Mouse (Mus musculus): ENCODE results near the gene Mrpl36. TPM values are rescaled to one million over a fixed set of nuclear protein-coding genes. Genes with fewer than 3 reads are reported as not detected.
A peak's percentile ranks its signal among the peaks of the same experiment; 100 is the strongest.

Mrpl36 gene
- polyA plus RNA-seq, 1 experiment, result 94.7 TPM

DNA sequence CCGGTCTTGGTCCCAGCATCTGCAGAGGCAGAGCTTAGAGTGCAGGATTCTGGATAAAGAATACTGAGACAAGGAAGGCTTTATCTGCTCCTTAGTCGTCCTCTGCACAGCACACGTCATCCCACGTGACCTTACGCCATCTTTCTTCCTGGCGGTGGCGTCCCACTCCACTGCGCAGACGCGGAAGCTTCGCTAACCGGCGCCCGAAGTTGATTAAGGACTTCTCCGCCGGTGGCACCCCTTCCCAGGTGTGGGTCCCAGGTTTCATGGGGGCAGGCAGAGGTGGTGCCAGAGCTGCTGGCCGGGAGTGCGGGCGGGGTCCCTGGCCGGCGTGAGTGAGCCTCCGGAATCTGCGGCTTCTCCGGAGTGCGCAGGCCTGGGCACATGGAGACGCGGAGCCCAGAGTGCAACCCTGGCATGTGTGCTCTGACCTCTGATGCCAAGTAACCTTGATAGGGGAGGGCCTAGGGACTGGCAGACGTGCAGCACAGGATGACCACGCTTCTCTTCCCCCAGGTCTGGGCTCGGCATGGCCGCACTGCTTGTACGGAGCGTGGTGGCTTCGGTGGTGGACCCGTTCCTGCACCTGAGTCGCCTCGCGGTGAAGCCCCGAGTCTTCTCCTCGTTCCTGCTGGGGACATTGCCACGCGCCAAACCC is 2.7 kb downstream of the Mrpl36 start:
- Histone ChIP-seq H3K79me3 (ENCODE audit: low read depth) (peaks cover 7% of the 10 kb centered on the region), H3K27me3 (ENCODE audit: control insufficient read depth, insufficient read depth, insufficient read length) (no peaks in the 10 kb centered on the region), H3K4me3 (ENCODE audit: insufficient read depth, poor library complexity, severe bottlenecking) (peak overlapping the region; percentile 63), H3ac (ENCODE audit: control insufficient read depth, insufficient read length, low read depth) (peak overlapping the region; percentile 96), H3K36me3 (ENCODE audit: control insufficient read depth, insufficient read depth) (no peaks in the 10 kb centered on the region), H3K79me2 (ENCODE audit: control insufficient read depth, insufficient read depth) (peaks cover 32% of the 10 kb centered on the region)
- TF ChIP-seq CEBPB (IDR thresholded peaks at IDR 0.05; ENCODE audit: low read depth) (no peak), CTCF (IDR thresholded peaks at IDR 0.05; ENCODE audit: control insufficient read depth, insufficient read depth, insufficient read length) (no peak), MAX (IDR thresholded peaks at IDR 0.05) (peak; percentile 81), MYOG (IDR thresholded peaks at IDR 0.05; ENCODE audit: control insufficient read depth, extremely low read depth, insufficient read length) (no peak), FOSL1 (IDR thresholded peaks at IDR 0.05; ENCODE audit: insufficient read depth, low read length, poor library complexity, severe bottlenecking) (no peak), USF1 (IDR thresholded peaks at IDR 0.05; ENCODE audit: low read depth) (peak; percentile 96), MYOD1 (IDR thresholded peaks at IDR 0.05; ENCODE audit: control insufficient read depth, insufficient read length, low read depth) (no peak)

- no peaks in the 10 kb centered on the region for H3K36me3 ChIP-seq (ENCODE audit: control insufficient read depth, insufficient read depth)
- no peak overlapping the region for H3ac ChIP-seq (ENCODE audit: control insufficient read depth, insufficient read length, low read depth)
- H3K79me2 ChIP-seq (ENCODE audit: control insufficient read depth, insufficient read depth), result peaks cover 25% of the 10 kb centered on the region
- H3K79me3 ChIP-seq (ENCODE audit: low read depth), result peaks cover 4% of the 10 kb centered on the region
- no peaks in the 10 kb centered on the region for H3K27me3 ChIP-seq (ENCODE audit: control insufficient read depth, insufficient read depth, insufficient read length)
- TF ChIP-seq CEBPB (IDR thresholded peaks at IDR 0.05; ENCODE audit: low read depth), result no peak
- no peak for TF ChIP-seq MAX (IDR thresholded peaks at IDR 0.05)
- TF ChIP-seq USF1 (IDR thresholded peaks at IDR 0.05; ENCODE audit: low read depth), result no peak
- no peak for TF ChIP-seq CTCF (IDR thresholded peaks at IDR 0.05; ENCODE audit: control insufficient read depth, insufficient read depth, insufficient read length)
- TF ChIP-seq MYOG (IDR thresholded peaks at IDR 0.05; ENCODE audit: control insufficient read depth, extremely low read depth, insufficient read length), result no peak
- TF ChIP-seq MYOD1 (IDR thresholded peaks at IDR 0.05; ENCODE audit: control insufficient read depth, insufficient read length, low read depth), result no peak
- no peak for TF ChIP-seq FOSL1 (IDR thresholded peaks at IDR 0.05; ENCODE audit: insufficient read depth, low read length, poor library complexity, severe bottlenecking)
- peak overlapping the region; percentile 63 for H3K4me3 ChIP-seq (ENCODE audit: insufficient read depth, poor library complexity, severe bottlenecking)
Observed at GRCm38 (mm10) chr13:73331736-73332135, 3.4 kb downstream of the Mrpl36 start.

DNA sequence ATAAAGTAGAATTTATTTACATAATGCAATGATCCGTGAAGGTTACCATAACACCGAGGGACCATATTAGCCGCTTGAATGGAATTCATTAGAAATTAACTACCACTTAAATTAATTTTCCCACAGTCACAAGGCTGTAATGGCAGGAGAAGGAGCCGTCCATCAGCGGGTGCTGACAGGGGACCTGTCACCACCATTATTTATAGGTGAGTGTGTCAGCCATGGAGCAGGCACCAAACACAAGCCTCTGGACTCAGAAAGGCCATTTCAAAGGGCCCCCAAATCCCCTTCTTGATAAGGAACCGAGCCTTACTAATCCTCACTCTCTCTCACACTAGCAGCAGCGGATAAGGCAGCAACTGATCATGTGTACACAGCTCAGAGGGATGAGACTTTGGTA is 8.4 kb downstream of the Mrpl36 start:
- no peak overlapping the region for H3ac ChIP-seq (ENCODE audit: control insufficient read depth, insufficient read length, low read depth)
- H3K36me3 ChIP-seq (ENCODE audit: control insufficient read depth, insufficient read depth), result no peaks in the 10 kb centered on the region
- no peaks in the 10 kb centered on the region for H3K27me3 ChIP-seq (ENCODE audit: control insufficient read depth, insufficient read depth, insufficient read length)
- H3K79me2 ChIP-seq (ENCODE audit: control insufficient read depth, insufficient read depth), result peaks cover 1% of the 10 kb centered on the region
- H3K4me3 ChIP-seq (ENCODE audit: insufficient read depth, poor library complexity, severe bottlenecking), result no peak overlapping the region
- no peak for TF ChIP-seq CTCF (IDR thresholded peaks at IDR 0.05; ENCODE audit: control insufficient read depth, insufficient read depth, insufficient read length)
- TF ChIP-seq USF1 (IDR thresholded peaks at IDR 0.05; ENCODE audit: low read depth), result no peak
- no peaks in the 10 kb centered on the region for H3K79me3 ChIP-seq (ENCODE audit: low read depth)

DNA sequence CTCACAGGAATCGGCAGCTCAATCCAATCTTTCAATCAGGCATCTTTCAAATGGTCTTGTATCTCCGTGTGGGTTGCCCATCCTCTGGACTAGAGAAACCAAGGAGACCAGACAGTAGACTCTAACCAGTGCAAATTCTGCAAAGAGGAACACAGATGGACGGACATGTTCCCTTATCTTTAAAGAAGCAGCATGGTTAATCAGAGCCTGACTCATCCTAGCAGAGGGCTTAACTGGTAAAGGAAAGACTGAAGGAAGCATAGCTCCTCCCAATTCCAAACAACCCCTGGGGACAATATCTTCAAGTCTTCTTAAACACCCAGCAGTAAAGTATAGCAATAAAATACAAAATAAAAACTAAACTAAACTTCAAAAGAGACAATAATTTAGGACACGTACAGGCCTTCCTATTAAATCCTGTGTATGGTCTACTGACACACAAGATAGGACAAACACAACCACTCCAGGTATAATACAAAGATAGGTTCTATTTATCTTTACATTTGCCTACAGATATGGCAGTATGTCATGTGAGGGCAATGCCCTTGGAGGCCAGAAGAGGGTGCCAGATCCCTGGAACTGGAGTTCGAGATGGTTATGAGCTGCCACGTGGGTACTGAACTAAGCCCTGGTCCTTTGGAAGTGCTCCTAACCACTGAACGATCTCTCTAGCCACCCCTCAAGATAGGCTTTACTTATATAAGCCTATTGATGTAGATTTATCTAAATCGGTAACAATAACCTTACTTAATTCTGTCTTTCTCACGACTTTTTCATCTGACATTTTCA is 17.0 kb downstream of the Mrpl36 start:
- Histone ChIP-seq H3K4me3 (ENCODE audit: insufficient read depth, poor library complexity, severe bottlenecking) (no peak overlapping the region), H3K36me3 (ENCODE audit: control insufficient read depth, insufficient read depth) (no peaks in the 10 kb centered on the region), H3K79me3 (ENCODE audit: low read depth) (no peaks in the 10 kb centered on the region), H3K79me2 (ENCODE audit: control insufficient read depth, insufficient read depth) (no peaks in the 10 kb centered on the region), H3ac (ENCODE audit: control insufficient read depth, insufficient read length, low read depth) (no peak overlapping the region), H3K27me3 (ENCODE audit: control insufficient read depth, insufficient read depth, insufficient read length) (peaks cover 3% of the 10 kb centered on the region)
- TF ChIP-seq MAX (IDR thresholded peaks at IDR 0.05), result no peak
- TF ChIP-seq FOSL1 (IDR thresholded peaks at IDR 0.05; ENCODE audit: insufficient read depth, low read length, poor library complexity, severe bottlenecking), result no peak
- TF ChIP-seq CTCF (IDR thresholded peaks at IDR 0.05; ENCODE audit: control insufficient read depth, insufficient read depth, insufficient read length), result no peak
- no peak for TF ChIP-seq USF1 (IDR thresholded peaks at IDR 0.05; ENCODE audit: low read depth)

DNA sequence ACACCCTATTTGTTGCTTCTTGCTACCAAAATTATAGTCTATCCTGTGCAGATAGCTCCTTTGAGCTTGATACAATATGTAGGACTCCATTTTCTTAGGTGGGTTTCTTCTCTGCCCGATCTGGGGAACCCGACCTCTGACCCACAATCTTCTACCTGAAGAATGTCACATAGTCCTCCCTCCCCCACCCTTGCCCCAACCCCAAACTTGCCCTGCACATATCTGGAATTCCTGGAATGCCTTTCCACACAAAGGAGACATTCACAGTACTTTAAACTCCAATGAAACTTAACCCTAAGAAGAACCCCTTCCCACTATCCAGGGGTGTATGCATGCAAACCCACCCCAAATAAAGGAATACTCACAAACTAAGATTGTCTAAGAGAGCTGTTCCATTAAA is 17.8 kb downstream of the Mrpl36 start:
- H3K79me2 ChIP-seq (ENCODE audit: control insufficient read depth, insufficient read depth), result no peaks in the 10 kb centered on the region
- H3K27me3 ChIP-seq (ENCODE audit: control insufficient read depth, insufficient read depth, insufficient read length), result peaks cover 3% of the 10 kb centered on the region
- no peaks in the 10 kb centered on the region for H3K36me3 ChIP-seq (ENCODE audit: control insufficient read depth, insufficient read depth)
- TF ChIP-seq FOSL1 (IDR thresholded peaks at IDR 0.05; ENCODE audit: insufficient read depth, low read length, poor library complexity, severe bottlenecking) (no peak), CEBPB (IDR thresholded peaks at IDR 0.05; ENCODE audit: low read depth) (no peak), MYOG (IDR thresholded peaks at IDR 0.05; ENCODE audit: control insufficient read depth, extremely low read depth, insufficient read length) (no peak), USF1 (IDR thresholded peaks at IDR 0.05; ENCODE audit: low read depth) (no peak), MYOD1 (IDR thresholded peaks at IDR 0.05; ENCODE audit: control insufficient read depth, insufficient read length, low read depth) (no peak), MAX (IDR thresholded peaks at IDR 0.05) (no peak), CTCF (IDR thresholded peaks at IDR 0.05; ENCODE audit: control insufficient read depth, insufficient read depth, insufficient read length) (no peak)
- H3ac ChIP-seq (ENCODE audit: control insufficient read depth, insufficient read length, low read depth), result no peak overlapping the region
- no peak overlapping the region for H3K4me3 ChIP-seq (ENCODE audit: insufficient read depth, poor library complexity, severe bottlenecking)
- no peaks in the 10 kb centered on the region for H3K79me3 ChIP-seq (ENCODE audit: low read depth)
